Mouse (Mus musculus) liver, adult 2 months (tissue): ENCODE measurements around the gene Hnrnpul2. TPM values are rescaled to one million over a fixed set of nuclear protein-coding genes. Genes with fewer than 3 reads are reported as not detected.

Source experiments
- DNase-seq: peaks from one replicate; pipeline ENCODE4 v3.0.0-alpha.2; 2011; ENCODE audit warnings: low read depth, low spot score; ENCODE audit errors: extremely low read depth
- H3K27ac ChIP-seq: fragments of 200-500 bp; replicated peaks from 2 replicates; pipeline ENCODE4 v1.5.1; 2012; ENCODE audit warnings: low read depth, mild to moderate bottlenecking, control low read depth, inconsistent platforms, low read length; ENCODE audit not compliant: insufficient read depth
- H3K27me3 ChIP-seq: fragments of 200-500 bp; 2 replicates; pipeline ENCODE4 v1.6.1; 2012; ENCODE audit warnings: mild to moderate bottlenecking, moderate library complexity, low read length, inconsistent platforms; ENCODE audit not compliant: control insufficient read depth, insufficient read depth
- H3K36me3 ChIP-seq: fragments of 200-500 bp; 2 replicates; pipeline ENCODE4 v1.6.1; 2012; ENCODE audit warnings: low read length, inconsistent platforms; ENCODE audit not compliant: control insufficient read depth, insufficient read depth
- H3K4me1 ChIP-seq: fragments of 200-500 bp; 2 replicates; pipeline ENCODE4 v1.6.1; 2011; ENCODE audit warnings: low read length; ENCODE audit not compliant: control insufficient read depth, insufficient read depth
- H3K4me3 ChIP-seq: fragments of 200-500 bp; 2 replicates; pipeline ENCODE4 v1.5.1; 2011; ENCODE audit warnings: low read depth, mild to moderate bottlenecking, control low read depth, low read length, moderate library complexity; ENCODE audit not compliant: insufficient read depth
- H3K79me2 ChIP-seq: fragments of 200-500 bp; 2 replicates; pipeline ENCODE4 v1.6.1; 2012; ENCODE audit warnings: inconsistent platforms, mild to moderate bottlenecking, low read length, moderate library complexity; ENCODE audit not compliant: control insufficient read depth, insufficient read depth
- H3K9ac ChIP-seq: fragments of 200-500 bp; 2 replicates; pipeline ENCODE4 v1.6.1; 2012; ENCODE audit warnings: low read depth, mild to moderate bottlenecking, control low read depth, inconsistent platforms, low read length
- CTCF ChIP-seq: fragments of 200-500 bp; IDR thresholded peaks from 2 replicates; pipeline ENCODE4 v1.5.1; 2011; ENCODE audit warnings: low read depth, low read length, control low read depth
- POLR2A ChIP-seq: fragments of 200-500 bp; IDR thresholded peaks from 2 replicates; pipeline ENCODE4 v1.6.1; 2011; ENCODE audit warnings: low read length, control low read depth; ENCODE audit not compliant: insufficient read depth; ENCODE audit errors: extremely low read depth
- WGBS: fragments of 180-500 bp; shearing (Covaris S2); methylation state at CpG from one replicate; pipeline ENCODE4 v1.1.7; 2018; 5-methylcytosine and 5-hydroxymethylcytosine counted together
- polyA plus RNA-seq: library from polyadenylated mRNA; depleted of rRNA; stranded (reverse); fragments of >200 nt; gene quantifications from 2 replicates; pipeline ENCODE4 v1.2.3, GENCODE M21; 2012
- total RNA-seq: library from RNA; depleted of rRNA; stranded (reverse); fragments of >200 nt; gene quantifications from 2 replicates; pipeline ENCODE4 v1.2.3, GENCODE M21; 2014

Gene Hnrnpul2
- total and polyA plus RNA-seq, 2 experiments: 11.2 to 19.5 TPM

- TF ChIP-seq CTCF (no peak), POLR2A (no peak)
- H3K27ac ChIP-seq: peak overlapping the region; percentile 84
- H3K4me1 ChIP-seq: peaks cover 18% of the 10 kb centered on the region
- peak; percentile 37 for DNase-seq
- no peaks in the 10 kb centered on the region for H3K27me3 ChIP-seq
- H3K79me2 ChIP-seq: peaks cover 10% of the 10 kb centered on the region; the same call in 1 of the 2 replicates
- H3K4me3 ChIP-seq: peak overlapping the region; percentile 76
- peaks cover 28% of the 10 kb centered on the region for H3K36me3 ChIP-seq
- peak overlapping the region; percentile 93 for H3K9ac ChIP-seq
- WGBS: under 1% methylated on average over 48 of the region's 48 CpGs
Measured at GRCm38 (mm10) chr19:8820424-8820956, 680 bp downstream of the Hnrnpul2 start.

GRCm38 (mm10) chr19:8821146-8821545 is 1.3 kb downstream of the Hnrnpul2 start:
- peaks cover 34% of the 10 kb centered on the region for H3K36me3 ChIP-seq
- WGBS: under 1% methylated on average over 7 of the region's 7 CpGs
- H3K27me3 ChIP-seq: no peaks in the 10 kb centered on the region

DNA sequence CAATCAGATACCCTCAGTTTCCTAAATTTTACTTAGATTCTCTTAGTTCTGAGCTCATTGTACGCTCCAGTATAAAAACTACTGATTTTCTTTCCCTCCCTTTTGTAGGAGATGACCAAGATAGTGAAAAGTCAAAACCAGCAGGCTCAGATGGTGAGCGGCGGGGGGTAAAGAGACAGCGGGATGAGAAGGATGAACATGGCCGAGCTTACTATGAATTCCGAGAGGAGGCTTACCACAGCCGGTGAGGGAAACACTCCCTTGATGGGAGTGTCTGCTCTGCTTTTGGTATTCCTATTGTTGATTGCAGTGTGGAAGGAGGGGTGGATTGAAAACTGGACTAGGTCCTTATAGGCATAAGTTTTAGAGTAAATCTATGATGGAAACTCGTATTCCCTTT is 2.9 kb downstream of the Hnrnpul2 start:
- DNase-seq: no peak
- Histone ChIP-seq H3K4me3 (no peak overlapping the region), H3K27ac (no peak overlapping the region), H3K9ac (no peak overlapping the region), H3K4me1 (peaks cover 16% of the 10 kb centered on the region; the same call in 1 of the 2 replicates), H3K36me3 (peaks cover 48% of the 10 kb centered on the region), H3K27me3 (no peaks in the 10 kb centered on the region), H3K79me2 (peaks cover 8% of the 10 kb centered on the region; the same call in 1 of the 2 replicates)
- no peak for TF ChIP-seq CTCF
- TF ChIP-seq POLR2A: no peak
- 74% methylated on average over 8 of the region's 8 CpGs for WGBS

More at GRCm38 (mm10) chr19:8821146-8821545, 1.3 kb downstream of the Hnrnpul2 start:
- peak; percentile 82 for DNase-seq
- peak overlapping the region; percentile 93 for H3K9ac ChIP-seq
- peaks cover 8% of the 10 kb centered on the region; the same call in 1 of the 2 replicates for H3K79me2 ChIP-seq
- H3K4me1 ChIP-seq: peaks cover 18% of the 10 kb centered on the region
- peak overlapping the region; percentile 84 for H3K27ac ChIP-seq
- peak overlapping the region; percentile 76 for H3K4me3 ChIP-seq
- TF ChIP-seq POLR2A (no peak), CTCF (no peak)

DNA sequence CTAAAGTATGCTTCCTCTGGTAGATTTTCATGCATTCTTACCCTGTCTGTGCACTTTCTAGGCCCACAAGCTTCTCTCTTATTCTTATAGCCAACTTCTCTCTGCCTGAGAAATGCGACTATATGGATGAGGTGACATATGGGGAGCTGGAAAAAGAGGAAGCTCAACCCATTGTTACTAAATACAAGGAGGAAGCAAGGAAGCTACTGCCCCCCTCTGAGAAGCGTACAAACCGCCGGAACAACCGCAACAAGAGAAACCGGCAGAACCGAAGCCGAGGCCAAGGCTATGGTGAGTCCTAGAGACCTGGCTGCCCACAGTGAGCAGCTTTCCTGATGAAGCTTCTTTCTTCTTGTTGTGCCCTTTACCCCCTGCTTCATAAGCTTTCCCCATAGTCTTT is 9.8 kb downstream of the Hnrnpul2 start, which contains the start of gene AC129217.1:
Gene AC129217.1, plus strand, starts transcription at position 114 of the 400 bp plus-strand sequence.
- no peak for DNase-seq
- no peak for TF ChIP-seq POLR2A
- TF ChIP-seq CTCF: no peak
- Histone ChIP-seq H3K79me2 (no peaks in the 10 kb centered on the region), H3K36me3 (peaks cover 88% of the 10 kb centered on the region), H3K9ac (no peak within 1 kb of the TSS), H3K27me3 (no peaks in the 10 kb centered on the region), H3K27ac (no peak within 1 kb of the TSS), H3K4me3 (no peak within 1 kb of the TSS), H3K4me1 (no peaks in the 10 kb centered on the region)
- WGBS: 90% methylated on average over 8 of the region's 8 CpGs

DNA sequence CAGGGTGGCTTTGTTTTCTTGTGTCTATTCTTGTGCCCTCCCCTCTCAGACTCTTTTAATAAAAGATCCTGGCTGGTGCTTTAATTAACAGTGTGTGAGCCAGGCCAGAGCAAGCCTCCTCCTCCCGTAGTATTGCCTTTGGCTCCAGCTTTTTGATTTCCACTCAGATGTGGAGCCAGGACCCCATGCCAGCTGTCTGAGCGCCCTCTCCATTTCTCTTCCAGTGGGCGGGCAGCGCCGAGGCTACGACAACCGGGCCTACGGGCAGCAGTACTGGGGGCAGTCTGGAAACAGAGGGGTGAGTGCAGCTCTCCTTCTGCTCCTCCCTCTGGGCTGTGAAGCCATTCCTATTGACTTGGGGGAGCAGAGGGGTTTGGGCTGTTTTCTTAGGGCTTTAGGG is 10.9 kb downstream of the Hnrnpul2 start:
- no peak for TF ChIP-seq POLR2A
- TF ChIP-seq CTCF: no peak
- no peaks in the 10 kb centered on the region for H3K79me2 ChIP-seq
- no peaks in the 10 kb centered on the region for H3K4me1 ChIP-seq
- H3K36me3 ChIP-seq: peaks cover 80% of the 10 kb centered on the region
- H3K9ac ChIP-seq: no peak overlapping the region
- whole genome bisulfite sequencing: 95% methylated on average over 8 of the region's 8 CpGs
- H3K4me3 ChIP-seq: no peak overlapping the region
- no peak for DNase-seq
- H3K27ac ChIP-seq: no peak overlapping the region
- no peaks in the 10 kb centered on the region for H3K27me3 ChIP-seq

- Histone ChIP-seq H3K27ac (no peak overlapping the region), H3K27me3 (no peaks in the 10 kb centered on the region), H3K9ac (no peak overlapping the region), H3K79me2 (no peaks in the 10 kb centered on the region), H3K4me1 (no peaks in the 10 kb centered on the region), H3K36me3 (peaks cover 74% of the 10 kb centered on the region), H3K4me3 (no peak overlapping the region)
- TF ChIP-seq CTCF: no peak
- no peak for TF ChIP-seq POLR2A
- WGBS: 93% methylated on average over 11 of the region's 11 CpGs
- no peak for DNase-seq
Measured at GRCm38 (mm10) chr19:8831262-8831661, 11.5 kb downstream of the Hnrnpul2 start.
